Mouse (Mus musculus): ENCODE measurements around the gene Ddx39b. TPM values are rescaled to one million over a fixed set of nuclear protein-coding genes. Genes with fewer than 3 reads are reported as not detected.

Ddx39b gene
- polyA plus RNA-seq (2016; fragmentation: Nextera tagmentation; extraction: Ambion mirVana) = 572 and 587 TPM in 2 replicates

DNA sequence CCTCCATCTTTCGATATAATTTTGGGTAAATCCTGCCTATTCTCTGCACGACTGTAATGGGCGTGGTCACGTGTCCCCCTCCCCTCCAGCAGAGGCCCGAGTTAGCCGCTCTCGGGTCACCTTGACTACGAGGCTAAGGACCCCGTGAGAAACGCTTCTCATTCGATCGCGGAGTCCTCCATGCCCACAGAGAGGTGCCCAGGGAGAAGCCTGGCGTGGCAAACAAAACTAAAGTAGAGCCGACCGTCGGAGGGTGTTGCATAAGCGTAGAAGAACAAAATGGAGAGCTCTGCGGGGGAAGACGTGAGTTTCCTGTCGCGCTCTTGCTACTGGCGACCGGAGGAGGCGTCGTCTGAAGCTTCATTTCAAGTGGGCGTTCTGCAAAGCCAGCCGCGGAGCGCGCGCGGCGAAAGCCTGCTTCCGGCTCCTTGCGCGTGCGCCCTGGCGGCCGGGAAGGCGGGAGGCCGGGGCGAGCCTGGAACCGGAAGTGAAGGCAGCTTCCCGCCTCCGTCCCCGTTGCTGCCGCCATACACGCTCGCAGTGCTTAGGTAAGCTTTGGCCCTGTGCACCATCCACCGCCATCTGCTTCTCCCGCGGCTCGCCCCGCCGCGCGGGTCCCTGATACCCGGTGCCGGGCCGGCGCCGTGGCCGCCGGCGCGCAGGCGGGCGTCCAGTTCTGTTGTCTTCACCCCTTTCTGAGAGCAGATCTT lies at the start of gene Ddx39b:
Ddx39b (plus strand) TSS at position 442 of the 710 bp plus-strand sequence.
- H3K9ac ChIP-seq = peak within 1 kb of the TSS; percentile 100
- peak within 1 kb of the TSS; percentile 96 for H3K4me3 ChIP-seq
- H3K4me2 ChIP-seq (replicated peaks) = peak within 1 kb of the TSS; percentile 93
- H3K27ac ChIP-seq = peak within 1 kb of the TSS; percentile 99
- no peaks in the 10 kb centered on the region for H3K9me3 ChIP-seq
- peaks cover 35% of the 10 kb centered on the region for H3K36me3 ChIP-seq
- peak; percentile 84 for ATAC-seq (ENCODE audit: insufficient number of reproducible peaks, insufficient read depth, low FRiP score, low TSS enrichment)
- under 1% methylated on average over 69 of the region's 69 CpGs for WGBS
- peaks cover 44% of the 10 kb centered on the region for H3K4me1 ChIP-seq
- no peaks in the 10 kb centered on the region for H3K27me3 ChIP-seq

DNA sequence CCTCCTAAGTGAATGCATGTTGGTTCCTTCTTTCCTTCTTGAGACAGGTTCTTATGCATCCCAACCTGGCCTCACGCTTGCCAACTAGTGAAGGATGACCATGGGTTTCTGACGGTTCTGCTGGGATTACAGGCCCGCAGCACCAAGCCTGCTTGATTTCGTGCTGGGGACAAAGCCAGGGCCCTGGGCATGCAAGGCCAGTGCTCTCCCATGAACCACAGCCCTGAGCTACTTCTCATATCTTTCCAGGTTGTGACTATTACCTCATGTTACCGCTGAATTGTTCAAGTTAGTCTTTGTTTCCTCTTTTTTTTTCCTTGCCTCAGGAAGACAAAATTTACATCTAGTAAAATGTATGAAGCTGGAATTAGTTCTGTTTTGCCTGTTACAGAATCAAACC lies 48.6 kb upstream of the Ddx39b start:
- H3K9me3 ChIP-seq = no peaks in the 10 kb centered on the region
- no peak overlapping the region for H3K4me2 ChIP-seq (replicated peaks)
- peaks cover 17% of the 10 kb centered on the region for H3K4me1 ChIP-seq
- no peak overlapping the region for H3K4me3 ChIP-seq
- no peaks in the 10 kb centered on the region for H3K36me3 ChIP-seq
- peaks cover 43% of the 10 kb centered on the region for H3K27me3 ChIP-seq
- no peak overlapping the region for H3K9ac ChIP-seq
- WGBS = 82% methylated on average over 5 of the region's 5 CpGs
- H3K27ac ChIP-seq = no peak overlapping the region
- no peak for ATAC-seq (ENCODE audit: insufficient number of reproducible peaks, insufficient read depth, low FRiP score, low TSS enrichment)

DNA sequence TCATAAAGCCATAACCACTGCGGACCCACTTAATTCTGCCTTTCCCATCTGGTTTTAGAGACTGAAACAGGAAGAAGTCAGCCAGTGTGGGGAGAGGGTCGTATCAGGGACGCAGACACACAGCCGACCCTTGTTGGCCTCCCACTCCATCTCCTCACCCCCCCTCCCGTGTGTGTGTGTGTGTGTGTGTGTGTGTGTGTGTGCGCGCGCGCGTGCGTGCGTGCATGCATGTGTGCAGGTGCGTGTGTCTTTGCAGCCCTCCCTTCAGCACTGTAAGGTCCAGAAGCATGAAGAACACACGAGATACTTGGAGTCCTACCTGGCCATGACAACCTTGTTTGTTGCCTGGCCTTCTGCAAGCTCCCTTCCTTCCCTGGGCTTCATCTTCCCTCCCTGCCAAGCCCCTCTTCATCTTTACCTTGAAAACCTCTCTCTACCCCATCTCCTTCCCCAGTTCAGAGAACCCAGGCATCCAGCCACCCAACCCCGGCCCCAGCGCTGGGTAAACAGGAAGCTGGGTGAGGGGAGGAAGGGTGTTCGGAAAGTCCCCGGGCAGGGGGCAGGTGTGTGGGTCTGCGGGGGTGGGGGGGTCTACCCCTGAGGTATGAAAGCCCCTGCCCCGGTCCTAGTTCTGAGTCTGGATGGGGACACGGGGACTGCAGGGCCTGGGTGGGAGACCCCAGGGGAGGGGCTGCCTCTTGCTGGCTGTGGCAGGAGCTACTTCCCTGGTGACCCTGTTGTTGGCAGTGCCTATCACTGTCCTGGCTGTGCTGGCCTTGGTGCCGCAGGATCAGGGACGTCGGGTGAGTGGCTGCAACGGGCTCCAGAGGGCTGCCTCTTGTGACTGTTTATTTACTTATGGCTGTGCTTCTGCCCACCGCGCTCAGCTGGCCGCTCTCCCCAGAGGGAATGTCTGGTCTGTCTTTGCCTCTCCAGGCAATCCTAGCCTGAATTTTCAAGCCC lies 47.4 kb upstream of the Ddx39b start, which contains the start of gene Ltb:
Ltb (plus strand) TSS at position 559 of the 963 bp plus-strand sequence.
- H3K4me1 ChIP-seq = peaks cover 20% of the 10 kb centered on the region
- 58% methylated on average over 26 of the region's 28 CpGs for WGBS
- H3K27ac ChIP-seq = no peak within 1 kb of the TSS
- ATAC-seq (ENCODE audit: insufficient number of reproducible peaks, insufficient read depth, low FRiP score, low TSS enrichment) = no peak
- peak within 1 kb of the TSS; percentile 52; the same call in 1 of the 2 replicates for H3K9ac ChIP-seq
- peak within 1 kb of the TSS; percentile 68 for H3K4me2 ChIP-seq (replicated peaks)
- H3K36me3 ChIP-seq = no peaks in the 10 kb centered on the region
- H3K9me3 ChIP-seq = no peaks in the 10 kb centered on the region
- H3K27me3 ChIP-seq = peaks cover 50% of the 10 kb centered on the region
- peak within 1 kb of the TSS; percentile 40 for H3K4me3 ChIP-seq

DNA sequence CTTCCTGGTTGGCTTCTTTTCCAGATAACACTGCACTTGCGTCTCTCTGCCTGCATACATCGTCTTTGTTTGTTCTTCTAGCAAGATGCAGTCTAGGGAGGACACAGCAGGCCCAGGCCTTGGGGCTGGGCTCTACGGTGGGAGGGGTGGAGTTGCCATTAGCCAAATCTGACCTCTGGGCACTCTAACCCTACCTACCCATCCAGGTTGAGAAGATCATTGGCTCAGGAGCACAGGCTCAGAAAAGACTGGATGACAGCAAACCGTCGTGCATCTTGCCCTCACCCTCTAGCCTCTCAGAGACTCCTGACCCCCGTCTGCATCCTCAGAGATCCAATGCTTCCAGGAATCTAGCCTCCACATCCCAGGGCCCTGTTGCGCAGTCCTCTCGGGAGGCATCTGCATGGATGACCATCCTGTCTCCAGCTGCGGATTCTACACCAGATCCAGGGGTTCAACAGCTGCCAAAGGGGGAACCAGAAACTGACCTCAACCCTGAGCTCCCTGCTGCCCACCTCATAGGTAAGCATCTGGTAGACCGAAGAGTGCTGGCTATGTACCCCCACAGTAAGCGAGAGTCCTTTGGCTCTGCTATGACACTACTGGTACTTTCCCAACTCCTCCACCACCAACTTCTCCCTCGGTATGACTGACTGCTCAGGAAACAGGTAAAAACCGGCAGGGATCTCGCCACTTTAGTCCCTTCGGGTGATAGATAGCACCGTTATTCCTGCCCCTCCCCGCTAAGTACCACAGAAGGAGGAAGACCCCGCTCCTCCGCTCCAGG lies 46.5 kb upstream of the Ddx39b start:
- Histone ChIP-seq H3K9me3 (no peaks in the 10 kb centered on the region), H3K4me1 (peaks cover 20% of the 10 kb centered on the region), H3K4me3 (peak overlapping the region; percentile 40), H3K36me3 (no peaks in the 10 kb centered on the region), H3K4me2 (replicated peaks) (peak overlapping the region; percentile 68), H3K9ac (peak overlapping the region; percentile 52), H3K27me3 (peaks cover 53% of the 10 kb centered on the region), H3K27ac (no peak overlapping the region)
- WGBS = 41% methylated on average over 19 of the region's 19 CpGs
- 0 out of 2 replicates have a peak, but pooled peaks have one; percentile 12 for ATAC-seq (ENCODE audit: insufficient number of reproducible peaks, insufficient read depth, low FRiP score, low TSS enrichment)

DNA sequence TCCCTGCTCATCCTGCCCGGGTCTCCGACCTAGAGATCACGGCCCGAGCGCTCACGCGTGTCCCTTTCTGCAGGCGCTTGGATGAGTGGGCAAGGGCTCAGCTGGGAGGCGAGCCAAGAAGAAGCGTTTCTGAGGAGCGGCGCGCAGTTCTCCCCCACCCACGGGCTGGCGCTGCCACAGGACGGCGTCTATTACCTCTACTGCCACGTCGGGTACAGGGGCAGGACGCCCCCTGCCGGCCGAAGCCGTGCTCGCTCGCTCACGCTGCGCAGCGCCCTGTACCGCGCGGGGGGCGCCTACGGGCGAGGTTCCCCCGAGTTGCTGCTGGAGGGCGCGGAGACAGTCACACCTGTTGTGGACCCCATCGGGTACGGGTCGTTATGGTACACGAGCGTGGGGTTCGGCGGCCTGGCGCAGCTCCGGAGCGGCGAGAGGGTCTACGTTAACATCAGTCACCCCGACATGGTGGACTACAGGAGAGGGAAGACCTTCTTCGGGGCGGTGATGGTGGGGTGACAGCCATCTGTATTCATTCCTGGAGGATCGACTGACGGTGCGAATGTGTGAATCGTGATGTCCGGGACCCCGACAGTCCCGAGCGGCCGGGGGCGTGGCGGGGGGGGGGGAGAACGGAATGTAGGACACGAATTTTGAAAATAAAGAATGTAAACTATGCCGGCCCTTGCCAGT lies 45.8 kb upstream of the Ddx39b start:
- WGBS = 2% methylated on average over 66 of the region's 66 CpGs
- Histone ChIP-seq H3K9me3 (no peaks in the 10 kb centered on the region), H3K9ac (peak overlapping the region; percentile 52), H3K36me3 (no peaks in the 10 kb centered on the region), H3K4me2 (replicated peaks) (peak overlapping the region; percentile 68), H3K27me3 (peaks cover 61% of the 10 kb centered on the region), H3K4me1 (peaks cover 20% of the 10 kb centered on the region), H3K27ac (no peak overlapping the region), H3K4me3 (peak overlapping the region; percentile 40)
- peak; percentile 81; the same call in 1 of the 2 replicates for ATAC-seq (ENCODE audit: insufficient number of reproducible peaks, insufficient read depth, low FRiP score, low TSS enrichment)

DNA sequence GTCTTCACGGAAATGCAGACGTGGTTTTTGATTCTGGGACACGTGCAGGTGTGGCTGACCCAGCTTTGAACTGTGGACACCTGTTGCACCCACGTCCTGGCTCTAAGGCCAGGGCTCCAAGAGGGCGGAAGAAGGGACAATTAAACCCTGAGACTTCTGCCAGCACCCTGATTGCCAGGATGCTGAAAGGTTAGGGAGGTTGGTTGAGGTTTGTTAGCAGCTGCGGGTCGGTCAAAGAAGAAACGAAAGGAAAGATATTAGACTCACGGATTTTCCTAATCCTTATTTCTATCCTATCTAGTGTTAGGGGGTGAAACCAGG lies 45.3 kb upstream of the Ddx39b start:
- H3K27me3 ChIP-seq = peaks cover 66% of the 10 kb centered on the region
- no peak overlapping the region for H3K27ac ChIP-seq
- WGBS = 33% methylated on average over 9 of the region's 9 CpGs
- no peak for ATAC-seq (ENCODE audit: insufficient number of reproducible peaks, insufficient read depth, low FRiP score, low TSS enrichment)
- H3K4me3 ChIP-seq = peak overlapping the region; percentile 40
- no peaks in the 10 kb centered on the region for H3K36me3 ChIP-seq
- no peak overlapping the region; the same call in 1 of the 2 replicates for H3K9ac ChIP-seq
- H3K9me3 ChIP-seq = no peaks in the 10 kb centered on the region
- peaks cover 20% of the 10 kb centered on the region for H3K4me1 ChIP-seq
- H3K4me2 ChIP-seq (replicated peaks) = peak overlapping the region; percentile 68

DNA sequence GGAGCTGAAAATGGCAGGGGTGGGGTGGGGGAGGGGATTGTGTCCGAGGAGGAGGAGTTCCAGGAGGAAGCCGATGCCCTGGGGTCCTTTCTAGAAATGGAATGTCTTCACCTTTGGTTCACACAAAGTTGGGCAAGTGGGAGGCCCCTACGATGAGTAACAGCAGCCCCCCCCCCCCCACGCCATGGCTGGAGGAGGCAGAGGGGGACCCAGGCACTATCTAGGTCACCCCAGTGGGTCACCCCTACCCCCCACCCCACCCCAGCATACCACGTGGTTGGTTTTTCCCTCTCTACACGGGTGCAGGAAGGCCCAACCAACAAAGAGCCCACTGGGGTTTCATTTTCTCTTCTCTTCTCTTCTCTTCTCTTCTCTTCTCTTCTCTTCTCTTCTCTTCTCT lies 44.4 kb upstream of the Ddx39b start:
- no peak for ATAC-seq (ENCODE audit: insufficient number of reproducible peaks, insufficient read depth, low FRiP score, low TSS enrichment)
- no peak overlapping the region for H3K27ac ChIP-seq
- WGBS = 34% methylated on average over 6 of the region's 6 CpGs

DNA sequence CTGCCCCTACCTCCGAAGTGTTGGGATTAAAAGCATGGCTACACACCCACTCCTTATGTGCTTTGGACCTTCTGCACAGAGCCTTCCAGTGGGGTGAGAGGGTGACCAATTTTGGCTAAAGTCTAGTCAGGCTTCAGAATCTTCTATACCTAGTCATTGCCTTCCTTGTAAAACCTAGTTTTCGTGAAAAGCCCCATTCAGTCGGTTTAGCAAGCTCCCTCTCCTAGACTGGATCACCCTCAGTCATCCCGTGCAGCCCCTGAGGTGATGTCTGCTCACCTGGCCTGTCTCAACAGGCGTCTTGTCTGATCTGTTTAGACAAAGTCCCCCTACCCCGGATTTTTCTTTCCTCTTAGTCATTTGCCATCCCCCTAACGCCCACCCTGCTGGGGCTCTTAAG lies 43.5 kb upstream of the Ddx39b start:
- Histone ChIP-seq H3K4me1 (peaks cover 20% of the 10 kb centered on the region), H3K36me3 (no peaks in the 10 kb centered on the region), H3K27ac (no peak overlapping the region), H3K4me2 (replicated peaks) (no peak overlapping the region), H3K9ac (no peak overlapping the region), H3K4me3 (no peak overlapping the region), H3K27me3 (peaks cover 81% of the 10 kb centered on the region), H3K9me3 (no peaks in the 10 kb centered on the region)
- WGBS = 57% methylated on average over 7 of the region's 7 CpGs
- ATAC-seq (ENCODE audit: insufficient number of reproducible peaks, insufficient read depth, low FRiP score, low TSS enrichment) = no peak

More for the DNA sequence above, 44.4 kb upstream of the Ddx39b start:
- no peak overlapping the region for H3K9ac ChIP-seq
- H3K36me3 ChIP-seq = no peaks in the 10 kb centered on the region
- no peak overlapping the region for H3K4me2 ChIP-seq (replicated peaks)
- H3K4me3 ChIP-seq = no peak overlapping the region
- H3K9me3 ChIP-seq = no peaks in the 10 kb centered on the region
- peaks cover 20% of the 10 kb centered on the region for H3K4me1 ChIP-seq
- H3K27me3 ChIP-seq = peaks cover 73% of the 10 kb centered on the region

DNA sequence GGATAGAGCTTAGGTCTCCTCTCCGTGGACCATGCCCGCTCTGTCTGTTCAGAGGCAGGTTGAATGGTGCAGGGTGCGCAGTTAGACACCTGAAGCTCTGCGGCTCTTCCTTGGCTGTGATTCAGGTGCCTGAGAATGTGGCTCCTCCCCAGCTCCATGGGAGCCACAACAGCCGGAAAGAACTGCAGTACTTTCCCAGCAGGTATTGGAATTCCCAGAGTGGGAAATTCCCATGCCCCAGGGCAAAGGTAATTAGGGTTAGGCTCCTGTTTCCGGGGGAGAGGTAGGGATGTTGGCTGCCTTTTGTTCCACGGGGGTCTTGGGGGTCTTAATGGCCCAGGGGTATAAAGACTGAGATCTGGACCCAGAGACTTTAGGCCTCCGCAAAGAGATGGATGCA lies 42.6 kb upstream of the Ddx39b start:
- H3K9ac ChIP-seq = no peak overlapping the region
- WGBS = 15% methylated on average over 8 of the region's 8 CpGs
- no peaks in the 10 kb centered on the region for H3K36me3 ChIP-seq
- peaks cover 20% of the 10 kb centered on the region for H3K4me1 ChIP-seq
- H3K9me3 ChIP-seq = no peaks in the 10 kb centered on the region
- H3K4me3 ChIP-seq = no peak overlapping the region
- H3K4me2 ChIP-seq (replicated peaks) = no peak overlapping the region
- ATAC-seq (ENCODE audit: insufficient number of reproducible peaks, insufficient read depth, low FRiP score, low TSS enrichment) = no peak
- H3K27ac ChIP-seq = no peak overlapping the region
- peaks cover 82% of the 10 kb centered on the region for H3K27me3 ChIP-seq

DNA sequence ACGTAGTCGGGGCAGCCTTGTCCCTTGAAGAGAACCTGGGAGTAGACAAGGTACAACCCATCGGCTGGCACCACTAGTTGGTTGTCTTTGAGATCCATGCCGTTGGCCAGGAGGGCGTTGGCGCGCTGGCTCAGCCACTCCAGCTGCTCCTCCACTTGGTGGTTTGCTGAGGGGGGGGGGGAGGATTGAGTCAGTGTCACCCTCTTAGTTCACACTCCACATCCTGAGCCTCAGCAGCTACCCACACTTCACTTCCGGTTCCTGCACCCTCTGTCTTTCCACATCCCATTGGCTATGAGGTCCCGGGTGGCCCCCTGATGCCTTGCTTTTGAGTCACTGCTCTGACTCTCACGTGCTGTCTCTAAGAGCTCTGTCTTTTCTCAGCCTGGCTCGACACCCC lies 41.1 kb upstream of the Ddx39b start:
- 86% methylated on average over 11 of the region's 11 CpGs for WGBS
- Histone ChIP-seq H3K9ac (no peak overlapping the region), H3K9me3 (no peaks in the 10 kb centered on the region), H3K36me3 (no peaks in the 10 kb centered on the region), H3K27me3 (peaks cover 82% of the 10 kb centered on the region), H3K4me3 (no peak overlapping the region), H3K4me1 (peaks cover 13% of the 10 kb centered on the region), H3K27ac (no peak overlapping the region), H3K4me2 (replicated peaks) (no peak overlapping the region)
- ATAC-seq (ENCODE audit: insufficient number of reproducible peaks, insufficient read depth, low FRiP score, low TSS enrichment) = no peak

DNA sequence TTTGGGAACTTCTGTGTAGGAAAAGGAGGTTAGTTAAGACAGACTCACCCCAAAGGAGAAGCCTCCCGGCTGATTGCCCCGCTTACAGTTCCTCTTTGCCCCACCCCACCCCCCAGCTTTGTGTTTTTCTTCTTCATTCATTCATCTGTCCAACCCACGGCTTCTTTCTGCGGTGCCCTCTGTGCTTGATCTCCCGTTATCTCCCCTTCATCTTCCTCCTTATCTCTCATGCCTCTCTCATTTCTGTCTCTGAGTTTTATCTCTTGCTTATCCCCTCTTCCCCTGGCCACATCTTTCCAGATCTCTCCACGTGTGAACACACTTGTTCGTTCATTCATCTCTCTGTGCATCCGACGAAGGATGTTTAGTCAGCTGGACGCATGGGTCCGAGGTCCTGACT lies 40.4 kb upstream of the Ddx39b start:
- H3K9ac ChIP-seq = no peak overlapping the region
- peaks cover 76% of the 10 kb centered on the region for H3K27me3 ChIP-seq
- no peaks in the 10 kb centered on the region for H3K9me3 ChIP-seq
- H3K4me1 ChIP-seq = 0 out of 2 replicates have a peak, but pooled peaks cover 5% of the 10 kb centered on the region
- no peak for ATAC-seq (ENCODE audit: insufficient number of reproducible peaks, insufficient read depth, low FRiP score, low TSS enrichment)
- no peak overlapping the region for H3K4me3 ChIP-seq
- H3K27ac ChIP-seq = no peak overlapping the region
- WGBS = 73% methylated on average over 11 of the region's 11 CpGs
- H3K36me3 ChIP-seq = no peaks in the 10 kb centered on the region
- no peak overlapping the region for H3K4me2 ChIP-seq (replicated peaks)
